Mouse (Mus musculus) midbrain, embryonic 11.5 days (tissue): ENCODE data around the gene Rpl27. TPM values are rescaled to one million over a fixed set of nuclear protein-coding genes. Genes with fewer than 3 reads are reported as not detected.
A peak's percentile ranks its signal among the peaks of the same experiment; 100 is the strongest.
"Not testable (repeated sequence)": the region's sequence is repeated elsewhere in the genome, so short reads cannot be mapped to it uniquely, and the experiment has no call there.

Source experiments
- ATAC-seq: fragments of 200-750 bp; cut with Nextera tagmentation; 2 replicates; pipeline ENCODE4 v1.8.0; 2017; ENCODE audit warnings: moderate TSS enrichment, moderate library complexity; ENCODE audit not compliant: low FRiP score
- DNase-seq: peaks from one replicate; pipeline ENCODE4 v3.0.0; 2015; ENCODE audit warnings: low spot score; ENCODE audit errors: missing footprints
- H3K27ac ChIP-seq: fragments of 300-500 bp; sonication (generic); 2 replicates; pipeline ENCODE4 v1.5.1; 2014; ENCODE audit warnings: low read depth, low read length
- H3K27me3 ChIP-seq: fragments of 300-500 bp; sonication (generic); 2 replicates; pipeline ENCODE4 v1.6.1; 2014; ENCODE audit warnings: mild to moderate bottlenecking, low read length, moderate library complexity, mixed read lengths; ENCODE audit not compliant: control insufficient read depth, insufficient read depth
- H3K36me3 ChIP-seq: fragments of 300-500 bp; sonication (generic); 2 replicates; pipeline ENCODE4 v1.6.1; 2014; ENCODE audit warnings: mild to moderate bottlenecking, low read length, moderate library complexity, mixed read lengths; ENCODE audit not compliant: control insufficient read depth, insufficient read depth
- H3K4me1 ChIP-seq: fragments of 300-500 bp; sonication (generic); 2 replicates; pipeline ENCODE4 v1.6.1; 2014; ENCODE audit warnings: low read length; ENCODE audit not compliant: control insufficient read depth, insufficient read depth
- H3K4me2 ChIP-seq: fragments of 300-500 bp; sonication (generic); 2 replicates; pipeline ENCODE4 v1.6.1; 2014; ENCODE audit warnings: mild to moderate bottlenecking, moderate library complexity
- H3K4me3 ChIP-seq: fragments of 300-500 bp; sonication (generic); 2 replicates; pipeline ENCODE4 v1.5.1; 2014; ENCODE audit warnings: low read depth, low read length
- H3K9ac ChIP-seq: fragments of 300-500 bp; sonication (generic); 2 replicates; pipeline ENCODE4 v1.6.1; 2014; ENCODE audit warnings: low read length
- H3K9me3 ChIP-seq: fragments of 300-500 bp; sonication (generic); 2 replicates; pipeline ENCODE4 v1.6.1; 2016; ENCODE audit warnings: low read length; ENCODE audit not compliant: control insufficient read depth
- WGBS: fragments of 180-500 bp; shearing (Covaris S2); extraction: QIAGEN DNeasy Blood & Tissue Kit; methylation state at CpG from one replicate; pipeline ENCODE4 v1.1.7; 2014; 5-methylcytosine and 5-hydroxymethylcytosine counted together
- polyA plus RNA-seq: library from polyadenylated mRNA; unstranded; fragments of >200 nt; fragmentation: Nextera tagmentation; extraction: Ambion mirVana; gene quantifications from 2 replicates; pipeline ENCODE4 v1.2.1, GENCODE M21; 2014

Gene Rpl27
- polyA plus RNA-seq, 1 experiment from 2014 or later = 399 TPM

- Histone ChIP-seq H3K4me1 (peaks cover 17% of the 10 kb centered on the region), H3K27me3 (0 out of 2 replicates have a peak, but pooled peaks cover 4% of the 10 kb centered on the region), H3K36me3 (no peaks in the 10 kb centered on the region), H3K4me2 (peak within 1 kb of the TSS; percentile 95), H3K27ac (peak within 1 kb of the TSS; percentile 51), H3K9ac (peak within 1 kb of the TSS; percentile 81), H3K4me3 (peak within 1 kb of the TSS; percentile 95), H3K9me3 (no peaks in the 10 kb centered on the region)
- no peak for DNase-seq
- peak; percentile 43; the same call in 1 of the 2 replicates for ATAC-seq
- 5% methylated on average over 23 of the region's 23 CpGs for WGBS
Observed at GRCm38 (mm10) chr11:101424105-101424851, 17.8 kb upstream of the Rpl27 start, which contains the start of gene Gm27029. TSS of gene Gm27029 (minus strand) at chr11:101424796.

GRCm38 (mm10) chr11:101424925-101425813, 16.9 kb upstream of the Rpl27 start, which contains the start of the genes Rundc1 and Ptges3l:
TSS of gene Rundc1 (plus strand) at chr11:101425085.
TSS of gene Ptges3l (minus strand) at chr11:101425333.
- under 1% methylated on average over 80 of the region's 81 CpGs for WGBS
- Histone ChIP-seq H3K27me3 (0 out of 2 replicates have a peak, but pooled peaks cover 4% of the 10 kb centered on the region), H3K36me3 (peaks cover 3% of the 10 kb centered on the region; the same call in 1 of the 2 replicates), H3K4me1 (peaks cover 17% of the 10 kb centered on the region), H3K9me3 (no peaks in the 10 kb centered on the region), H3K27ac (peak within 1 kb of the TSS; percentile 51), H3K4me3 (peak within 1 kb of the TSS; percentile 95), H3K9ac (peak within 1 kb of the TSS; percentile 81), H3K4me2 (peak within 1 kb of the TSS; percentile 95)
- ATAC-seq (peak; percentile 95), DNase-seq (peak; percentile 99)

- Histone ChIP-seq H3K27ac (no peak overlapping the region), H3K36me3 (peaks cover 7% of the 10 kb centered on the region), H3K9ac (peak overlapping the region; percentile 81; the same call in 1 of the 2 replicates), H3K4me2 (peak overlapping the region; percentile 95), H3K4me3 (peak overlapping the region; percentile 95), H3K4me1 (peaks cover 17% of the 10 kb centered on the region), H3K9me3 (no peaks in the 10 kb centered on the region), H3K27me3 (0 out of 2 replicates have a peak, but pooled peaks cover 4% of the 10 kb centered on the region)
- DNase-seq (no peak), ATAC-seq (no peak)
- 65% methylated on average over 8 of the region's 8 CpGs for WGBS
Observed at GRCm38 (mm10) chr11:101426165-101426564, 15.9 kb upstream of the Rpl27 start.

DNA sequence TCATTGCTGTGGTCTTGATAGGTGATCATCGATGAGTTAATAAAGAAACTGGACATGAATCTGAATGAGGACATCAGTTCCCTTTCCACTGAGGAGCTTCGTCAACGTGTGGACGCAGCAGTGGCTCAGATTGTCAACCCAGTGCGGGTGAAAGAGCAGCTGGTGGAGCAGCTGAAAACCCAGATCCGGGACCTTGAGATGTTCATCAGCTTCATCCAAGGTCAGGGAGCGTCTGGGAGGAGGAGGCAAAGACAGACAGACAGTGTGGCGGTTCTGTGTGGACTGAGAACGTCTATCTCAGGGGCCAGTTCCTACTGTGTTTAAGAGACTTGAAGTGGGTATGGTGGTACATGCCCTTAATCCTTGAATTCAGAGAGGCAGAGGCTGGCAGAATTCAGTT, 10.8 kb upstream of the Rpl27 start:
- Histone ChIP-seq H3K4me3 (no peak overlapping the region), H3K27ac (no peak overlapping the region), H3K36me3 (peaks cover 21% of the 10 kb centered on the region), H3K9me3 (no peaks in the 10 kb centered on the region), H3K27me3 (no peaks in the 10 kb centered on the region), H3K4me1 (peaks cover 4% of the 10 kb centered on the region; the same call in 1 of the 2 replicates), H3K4me2 (no peak overlapping the region), H3K9ac (no peak overlapping the region)
- WGBS = 92% methylated on average over 9 of the region's 9 CpGs
- no peak for DNase-seq
- ATAC-seq = no peak

GRCm38 (mm10) chr11:101433396-101433795, 8.7 kb upstream of the Rpl27 start:
- 97% methylated on average over 13 of the region's 13 CpGs for WGBS
- peaks cover 21% of the 10 kb centered on the region for H3K36me3 ChIP-seq
- H3K9ac ChIP-seq = no peak overlapping the region
- H3K9me3 ChIP-seq = no peaks in the 10 kb centered on the region
- no peak overlapping the region for H3K4me2 ChIP-seq
- H3K27me3 ChIP-seq = no peaks in the 10 kb centered on the region
- DNase-seq (no peak), ATAC-seq (no peak)
- no peaks in the 10 kb centered on the region for H3K4me1 ChIP-seq
- no peak overlapping the region for H3K27ac ChIP-seq
- H3K4me3 ChIP-seq = no peak overlapping the region

DNA sequence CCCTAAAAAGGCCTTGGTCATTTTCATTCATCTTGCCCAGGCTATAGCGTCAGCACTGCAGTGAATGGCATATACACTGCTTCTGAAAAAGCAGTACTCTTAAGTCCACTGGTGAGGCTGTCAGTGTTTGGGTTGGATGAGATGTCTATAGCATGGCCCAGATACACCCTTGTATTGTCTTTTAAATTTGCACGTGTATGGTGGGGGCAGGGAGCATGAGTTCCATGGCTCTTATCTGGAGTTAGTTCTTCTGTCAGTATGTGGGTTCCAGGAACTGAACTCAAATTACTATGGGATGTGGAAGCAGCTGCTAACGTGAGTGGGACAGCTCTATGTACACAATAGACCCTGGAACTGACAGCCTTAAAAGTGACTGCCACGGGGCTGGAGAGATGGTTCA, 6.3 kb upstream of the Rpl27 start:
- Histone ChIP-seq H3K27ac (no peak overlapping the region), H3K9me3 (no peaks in the 10 kb centered on the region), H3K27me3 (no peaks in the 10 kb centered on the region), H3K36me3 (peaks cover 14% of the 10 kb centered on the region), H3K4me2 (no peak overlapping the region), H3K4me3 (no peak overlapping the region), H3K9ac (no peak overlapping the region), H3K4me1 (no peaks in the 10 kb centered on the region)
- ATAC-seq (no peak), DNase-seq (no peak)
- WGBS = 92% methylated on average over 4 of the region's 4 CpGs

GRCm38 (mm10) chr11:101436916-101437315, 5.2 kb upstream of the Rpl27 start:
- H3K36me3 ChIP-seq = peaks cover 11% of the 10 kb centered on the region
- H3K9ac ChIP-seq = no peak overlapping the region
- no peak for DNase-seq
- no peaks in the 10 kb centered on the region for H3K4me1 ChIP-seq
- 56% methylated on average over 4 of the region's 4 CpGs for WGBS
- H3K27me3 ChIP-seq = no peaks in the 10 kb centered on the region
- no peak overlapping the region for H3K4me2 ChIP-seq
- ATAC-seq = no peak
- no peak overlapping the region for H3K27ac ChIP-seq
- H3K4me3 ChIP-seq = no peak overlapping the region
- no peaks in the 10 kb centered on the region for H3K9me3 ChIP-seq

DNA sequence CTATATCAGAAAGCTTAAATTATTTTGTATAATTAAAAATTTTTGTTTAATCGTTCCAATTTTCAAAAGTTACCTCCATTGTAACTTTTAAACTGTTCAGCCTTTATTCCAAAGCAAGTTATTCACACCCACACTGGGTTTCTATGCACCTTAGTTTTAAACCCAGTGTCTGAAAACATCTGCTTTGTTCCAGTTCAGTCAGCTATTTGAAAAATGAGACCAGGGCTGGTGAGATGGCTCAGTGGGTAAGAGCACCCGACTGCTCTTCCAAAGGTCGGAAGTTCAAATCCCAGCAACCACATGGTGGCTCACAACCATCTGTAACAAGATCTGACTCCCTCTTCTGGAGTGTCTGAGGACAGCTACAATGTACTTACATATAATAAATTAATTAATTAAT, 4.1 kb upstream of the Rpl27 start:
- not testable (repeated sequence) for ATAC-seq, H3K4me3 ChIP-seq, H3K36me3 ChIP-seq, H3K27me3 ChIP-seq, H3K9ac ChIP-seq, H3K4me2 ChIP-seq, H3K9me3 ChIP-seq, H3K27ac ChIP-seq, H3K4me1 ChIP-seq, DNase-seq
- 60% methylated on average over 3 of the region's 3 CpGs for WGBS
